Mouse (Mus musculus): ENCODE results near the gene Aox1.

The Aox1 gene

GRCm38 (mm10) chr1:58107066-58107465 lies 77.3 kb downstream of the Aox1 start:
- no peak for DNase-seq (ENCODE audit: low spot score in 2 of 2)

GRCm38 (mm10) chr1:58110241-58110640 lies 80.5 kb downstream of the Aox1 start:
- no peak for DNase-seq (ENCODE audit: low spot score in 2 of 2)

- DNase-seq (ENCODE audit: low spot score in 2 of 2): no peak
Observed at GRCm38 (mm10) chr1:58111315-58111714, 81.6 kb downstream of the Aox1 start.

GRCm38 (mm10) chr1:58112880-58113279 lies 83.1 kb downstream of the Aox1 start, which contains the start of gene Aox3:
Aox3 (plus strand) TSS chr1:58113130.
- peak; percentile 15 to 83 for DNase-seq (ENCODE audit: low spot score in 2 of 2)

- DNase-seq (ENCODE audit: low spot score in 2 of 2): no peak
Observed at GRCm38 (mm10) chr1:58113441-58113840, 83.7 kb downstream of the Aox1 start.

GRCm38 (mm10) chr1:58114021-58114560 lies 84.4 kb downstream of the Aox1 start:
- DNase-seq (ENCODE audit: low spot score in 2 of 2): no peak

- no peak for DNase-seq (ENCODE audit: low spot score in 2 of 2)
Observed at GRCm38 (mm10) chr1:58114666-58115375, 85.1 kb downstream of the Aox1 start.

- DNase-seq (ENCODE audit: low spot score in 2 of 2): no peak
Observed at GRCm38 (mm10) chr1:58118231-58118630, 88.5 kb downstream of the Aox1 start.

GRCm38 (mm10) chr1:58124901-58125300 lies 95.2 kb downstream of the Aox1 start:
- peak in 1 of 2 experiments; percentile 23 for DNase-seq (ENCODE audit: low spot score in 2 of 2)

GRCm38 (mm10) chr1:58137891-58138290 lies 108.2 kb downstream of the Aox1 start:
- DNase-seq (ENCODE audit: low spot score in 2 of 2): no peak

GRCm38 (mm10) chr1:58138986-58139385 lies 109.3 kb downstream of the Aox1 start:
- DNase-seq (ENCODE audit: low spot score in 2 of 2): no peak

- no peak for DNase-seq (ENCODE audit: low spot score in 2 of 2)
Observed at GRCm38 (mm10) chr1:58140607-58141006, 110.9 kb downstream of the Aox1 start.

- peak in 1 of 2 experiments; percentile 64 for DNase-seq (ENCODE audit: low spot score in 2 of 2)
Observed at GRCm38 (mm10) chr1:58144384-58145069, 114.8 kb downstream of the Aox1 start.

- no peak for DNase-seq (ENCODE audit: low spot score in 2 of 2)
Observed at GRCm38 (mm10) chr1:58146026-58146425, 116.3 kb downstream of the Aox1 start.

- DNase-seq (ENCODE audit: low spot score in 2 of 2): no peak
Observed at GRCm38 (mm10) chr1:58147776-58148175, 118.0 kb downstream of the Aox1 start.

GRCm38 (mm10) chr1:58152247-58152646 lies 122.5 kb downstream of the Aox1 start:
- no peak for DNase-seq (ENCODE audit: low spot score in 2 of 2)

Data from left cerebral cortex, adult 9 months (tissue).